Mouse (Mus musculus): ENCODE data around the gene Arsg. TPM values are rescaled to one million over a fixed set of nuclear protein-coding genes. Genes with fewer than 3 reads are reported as not detected.
"Not testable (repeated sequence)": the region's sequence is repeated elsewhere in the genome, so short reads cannot be mapped to it uniquely, and the experiment has no call there.

Gene Arsg
- total RNA-seq, 2 experiments from 2014 or later: 10.4 to 14.5 TPM

DNA sequence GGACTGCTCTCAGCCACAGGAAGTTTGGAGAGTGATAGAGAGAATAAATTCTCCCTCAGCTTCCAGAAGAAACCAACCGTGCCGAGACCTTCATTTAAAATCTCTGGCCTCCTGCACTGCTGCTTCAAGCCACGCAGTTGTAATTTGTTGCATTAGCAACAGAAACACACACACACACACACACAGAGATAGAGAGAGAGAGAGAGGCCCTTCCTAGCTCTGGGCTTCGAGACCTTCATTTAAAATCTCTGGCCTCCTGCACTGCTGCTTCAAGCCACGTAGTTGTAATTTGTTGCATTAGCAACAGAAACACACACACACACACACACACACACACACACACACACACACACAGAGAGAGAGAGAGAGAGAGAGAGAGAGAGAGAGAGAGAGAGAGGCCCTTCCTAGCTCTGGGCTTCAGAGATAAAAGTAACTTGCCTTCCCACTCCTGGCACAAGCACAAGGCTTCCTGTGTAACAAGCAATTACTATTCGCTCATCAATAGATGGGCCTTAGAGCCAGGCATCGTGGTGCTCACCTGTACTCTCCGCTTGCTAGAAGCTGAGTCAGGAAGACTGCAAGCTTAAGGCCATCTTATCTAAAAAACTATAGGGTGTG lies 19.8 kb downstream of the Arsg start:
- not testable (repeated sequence) for DNase-seq (ENCODE audit: low spot score in 2 of 2)

GRCm38 (mm10) chr11:109494890-109495770 lies 22.0 kb downstream of the Arsg start:
- no peak for DNase-seq (ENCODE audit: low spot score in 2 of 2)

DNA sequence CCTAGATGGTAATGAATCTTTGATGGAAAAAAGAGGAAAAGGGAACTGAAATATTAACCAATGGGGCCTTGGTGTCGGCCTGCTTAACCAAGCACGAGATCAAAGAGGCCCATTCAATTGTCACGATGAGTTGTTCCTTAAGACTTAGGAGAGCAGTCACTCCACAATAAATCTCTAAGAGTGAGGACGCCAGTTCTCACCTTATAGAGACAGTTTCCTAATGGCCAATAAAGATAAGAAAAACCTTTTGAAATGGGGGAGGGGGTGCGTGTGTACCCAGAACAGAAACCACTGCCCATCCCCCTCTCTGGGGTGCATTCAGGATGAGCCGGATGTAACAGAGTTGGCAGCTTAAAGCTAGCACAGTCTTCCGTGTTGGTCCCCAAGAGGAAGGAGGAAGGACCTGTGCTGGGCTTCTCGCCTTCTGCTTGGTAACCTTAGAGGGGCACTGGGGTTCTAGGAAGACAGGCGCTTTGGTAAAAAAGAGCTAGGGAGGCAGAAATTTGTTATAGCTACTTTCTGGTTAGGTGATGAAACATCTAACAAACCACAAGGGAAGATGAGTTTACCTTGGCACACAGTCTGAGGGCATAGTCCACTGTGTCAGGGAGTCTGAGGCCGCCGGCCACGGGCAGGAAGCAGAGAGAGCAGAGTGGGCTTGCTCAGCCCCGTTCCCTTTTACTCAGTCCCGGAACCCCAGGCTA lies 22.7 kb downstream of the Arsg start:
- no peak for DNase-seq (ENCODE audit: low spot score in 2 of 2)

DNA sequence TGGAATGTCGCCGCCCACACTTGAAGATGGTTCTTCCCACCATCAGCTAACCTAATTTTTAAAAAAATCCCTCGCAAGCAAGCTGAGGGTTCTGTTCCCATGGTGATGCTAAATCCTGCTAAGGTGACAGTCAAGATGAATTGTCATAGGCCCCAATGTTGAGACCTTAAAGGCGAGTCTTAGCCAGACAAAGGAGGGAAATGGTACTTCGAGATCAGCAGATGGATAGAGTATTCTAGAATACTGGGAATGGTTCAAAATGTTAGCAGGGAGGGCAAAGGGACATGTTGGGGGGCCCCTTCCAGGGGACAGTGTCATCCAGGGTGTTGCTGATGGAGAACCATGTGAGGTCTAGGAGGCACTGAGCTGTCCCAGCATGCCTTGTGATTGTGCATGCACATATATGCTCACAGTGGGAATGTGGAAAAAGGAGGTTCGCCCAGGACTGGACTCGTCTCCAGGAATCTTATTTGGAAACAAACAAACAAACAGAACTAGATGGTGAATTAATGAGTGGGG lies 23.4 kb downstream of the Arsg start:
- DNase-seq (ENCODE audit: low spot score in 2 of 2): no peak

GRCm38 (mm10) chr11:109496996-109497714 lies 24.0 kb downstream of the Arsg start:
- DNase-seq (ENCODE audit: low spot score in 2 of 2): no peak

- no peak for DNase-seq (ENCODE audit: low spot score in 2 of 2)
These were observed 24.8 kb downstream of the Arsg start for GRCm38 (mm10) chr11:109497990-109498389.

DNA sequence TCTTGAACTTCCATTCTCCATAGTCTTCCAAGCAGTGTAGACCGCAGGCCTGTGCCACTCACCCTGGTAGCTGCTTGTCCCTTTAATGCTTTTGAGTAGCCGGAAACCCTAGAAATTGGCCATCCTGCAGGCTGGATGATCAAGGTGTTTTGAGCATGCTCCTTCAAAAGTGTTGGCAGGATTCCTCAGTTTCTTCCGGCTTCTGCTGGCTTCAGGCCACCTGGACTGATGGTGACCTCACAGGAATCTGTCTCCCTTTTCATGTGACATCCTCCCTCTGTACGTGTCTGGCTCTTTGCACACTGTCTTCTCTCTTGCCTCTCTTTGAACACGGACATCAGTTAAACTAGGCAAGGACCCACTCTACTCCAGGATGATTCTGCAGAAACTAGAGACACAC lies 27.0 kb downstream of the Arsg start:
- DNase-seq (ENCODE audit: low spot score in 2 of 2): no peak

DNA sequence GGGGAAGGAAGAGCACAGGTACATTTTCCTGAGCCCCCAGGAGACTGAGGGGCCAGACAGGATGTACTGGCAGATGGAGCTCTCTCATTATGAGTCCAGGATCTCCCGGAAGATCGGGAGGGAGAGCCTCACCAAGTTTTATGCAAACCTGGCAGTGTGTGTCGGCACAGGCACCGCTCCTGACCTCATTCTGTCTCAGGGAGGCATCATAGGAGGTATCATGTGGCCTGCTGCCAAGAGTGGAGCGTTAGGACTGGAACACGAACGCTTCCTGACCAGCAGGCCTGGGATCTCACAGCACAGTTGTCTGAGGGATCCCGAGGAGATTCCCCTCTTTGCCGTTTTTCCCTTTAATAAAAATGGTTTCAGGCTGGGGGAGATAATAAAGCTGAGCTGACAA lies 31.8 kb downstream of the Arsg start:
- no peak for DNase-seq (ENCODE audit: low spot score in 2 of 2)

DNA sequence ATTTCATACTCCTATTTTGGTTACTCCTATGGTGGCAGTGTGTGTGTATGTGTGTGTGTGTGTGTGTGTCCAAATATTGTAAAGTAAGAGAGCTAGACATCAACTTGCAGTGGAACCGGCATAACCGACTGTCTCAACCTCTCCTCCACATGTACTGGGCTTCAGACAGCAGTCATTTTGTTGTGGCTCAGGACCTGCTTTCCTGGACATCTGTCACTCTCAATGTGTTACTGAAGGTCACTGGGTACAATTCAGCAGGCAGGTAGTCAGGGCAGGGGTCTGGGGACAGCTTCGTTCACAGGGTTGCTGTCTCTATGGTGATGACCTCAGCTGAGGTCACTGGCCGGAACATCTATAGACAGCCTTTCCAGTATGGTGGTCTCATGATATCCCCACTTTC lies 32.6 kb downstream of the Arsg start:
- DNase-seq (ENCODE audit: low spot score in 2 of 2): no peak

GRCm38 (mm10) chr11:109507068-109507467 lies 33.9 kb downstream of the Arsg start:
- DNase-seq (ENCODE audit: low spot score in 2 of 2): no peak

DNA sequence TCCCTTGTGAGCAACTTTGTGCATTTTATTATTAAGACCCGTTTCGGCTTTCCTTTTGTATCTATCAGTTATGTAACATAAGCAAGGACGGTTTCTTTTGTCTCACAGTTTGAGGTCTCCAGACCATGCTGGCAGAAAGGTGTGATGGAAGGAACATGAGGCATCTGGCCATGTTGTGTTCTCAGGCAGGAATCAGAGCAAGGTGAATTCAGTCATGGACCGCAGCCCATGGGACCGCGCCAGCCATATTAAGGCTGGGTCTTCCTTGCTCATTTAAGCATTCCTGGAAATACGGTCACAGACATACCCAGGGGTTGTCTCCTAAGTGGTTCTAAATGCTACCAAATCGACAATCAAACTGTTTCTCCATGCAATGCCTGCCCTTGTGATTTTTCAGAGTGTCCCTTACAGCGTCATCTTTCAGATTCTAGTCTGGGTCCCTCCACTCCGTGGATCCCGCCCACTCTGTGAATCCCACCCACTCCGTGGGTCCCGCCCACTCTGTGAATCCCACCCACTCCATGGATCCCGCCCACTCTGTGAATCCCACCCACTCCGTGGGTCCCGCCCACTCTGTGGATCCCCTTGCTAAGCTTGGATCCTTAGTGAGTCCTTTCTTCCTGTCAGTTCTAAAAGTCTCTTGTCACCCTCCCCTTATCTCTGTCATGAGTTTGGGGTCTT lies 40.0 kb downstream of the Arsg start:
- DNase-seq (ENCODE audit: low spot score in 2 of 2): no peak

GRCm38 (mm10) chr11:109514064-109514612 lies 41.0 kb downstream of the Arsg start:
- no peak for DNase-seq (ENCODE audit: low spot score in 2 of 2)

GRCm38 (mm10) chr11:109517330-109517729 lies 44.2 kb downstream of the Arsg start:
- no peak for DNase-seq (ENCODE audit: low spot score in 2 of 2)

DNA sequence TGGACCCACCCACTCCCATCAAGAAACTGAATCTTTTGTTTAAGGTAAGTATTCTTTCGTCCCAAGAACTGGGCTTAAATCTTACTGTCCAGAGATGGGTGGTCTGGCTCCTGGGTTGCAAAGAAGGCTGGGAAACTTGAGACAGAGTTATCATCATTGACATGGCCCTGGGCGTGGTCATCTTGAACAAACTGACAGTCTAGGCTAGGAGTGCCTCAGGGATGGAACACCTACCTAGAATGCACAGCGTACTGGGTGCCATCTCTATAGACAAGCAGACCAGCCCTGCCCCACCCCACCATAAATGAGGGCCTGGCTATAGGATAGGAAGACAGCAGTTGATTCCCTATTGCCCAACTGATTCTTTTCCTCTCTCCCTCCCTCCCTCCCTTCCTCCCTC lies 44.6 kb downstream of the Arsg start:
- no peak for DNase-seq (ENCODE audit: low spot score in 2 of 2)

DNA sequence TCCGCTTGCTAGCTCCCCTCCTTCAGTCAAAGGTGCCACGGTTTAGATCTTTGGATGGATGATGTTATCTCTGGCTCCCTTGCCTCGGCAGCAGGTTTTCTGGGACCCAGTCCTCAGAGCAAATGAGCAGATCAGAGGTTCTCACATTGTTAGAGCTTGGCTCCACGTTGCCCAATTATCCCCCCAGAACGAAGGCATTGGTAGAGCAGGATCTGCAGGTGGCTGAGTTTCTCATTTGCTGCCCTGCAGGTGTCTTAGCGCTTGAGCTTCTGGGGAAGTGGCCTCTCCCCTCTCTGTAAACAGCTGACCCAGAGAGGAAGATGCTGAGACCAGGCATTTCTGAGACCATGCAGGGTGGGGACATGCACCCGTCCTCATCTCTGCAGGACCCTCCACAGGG lies 47.8 kb downstream of the Arsg start:
- no peak for DNase-seq (ENCODE audit: low spot score in 2 of 2)

DNA sequence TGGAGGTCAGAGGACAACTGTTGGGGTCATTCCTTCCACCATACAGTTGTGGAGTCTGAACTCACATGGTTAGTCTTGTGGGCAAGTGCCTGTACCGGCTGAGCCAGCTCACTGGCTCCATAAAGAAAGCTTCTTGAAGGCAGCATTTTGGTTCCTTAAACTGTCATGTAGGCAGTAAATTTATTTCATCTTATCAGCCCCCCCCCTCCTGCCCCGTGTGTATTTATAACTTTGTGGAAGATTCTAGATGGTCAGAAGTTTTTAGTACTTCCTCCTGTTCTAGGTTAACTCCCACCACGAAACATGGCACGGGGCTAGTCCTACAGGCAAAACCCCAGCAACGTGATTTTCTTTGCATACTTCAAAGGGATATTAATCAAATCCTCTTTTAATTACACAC lies 51.7 kb downstream of the Arsg start:
- DNase-seq (ENCODE audit: low spot score in 2 of 2): no peak

- no peak for DNase-seq (ENCODE audit: low spot score in 2 of 2)
These were observed 52.4 kb downstream of the Arsg start for GRCm38 (mm10) chr11:109525571-109525970.

DNA sequence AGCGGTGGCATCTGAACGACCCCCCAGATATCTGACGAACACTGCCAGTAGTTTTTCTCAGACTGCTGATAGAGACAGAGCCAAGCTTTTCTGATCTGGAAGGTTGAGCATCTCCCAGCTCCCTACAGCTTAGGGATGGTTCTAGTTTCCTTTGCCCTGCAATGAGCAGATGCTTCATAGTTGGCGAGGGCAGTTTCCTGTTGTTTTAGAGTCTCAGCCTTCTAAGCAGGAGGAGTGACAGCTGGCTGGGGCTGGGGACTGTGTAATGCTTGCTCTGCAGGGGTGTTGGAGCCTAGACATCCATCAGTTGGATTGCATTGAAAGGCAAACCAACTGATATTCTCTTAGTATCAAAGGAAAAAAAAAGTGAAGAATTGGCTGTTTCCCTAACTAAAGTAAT lies 56.9 kb downstream of the Arsg start:
- DNase-seq (ENCODE audit: low spot score in 2 of 2): no peak

- no peak for DNase-seq (ENCODE audit: low spot score in 2 of 2)
These were observed 62.8 kb downstream of the Arsg start for GRCm38 (mm10) chr11:109535966-109536365.

DNA sequence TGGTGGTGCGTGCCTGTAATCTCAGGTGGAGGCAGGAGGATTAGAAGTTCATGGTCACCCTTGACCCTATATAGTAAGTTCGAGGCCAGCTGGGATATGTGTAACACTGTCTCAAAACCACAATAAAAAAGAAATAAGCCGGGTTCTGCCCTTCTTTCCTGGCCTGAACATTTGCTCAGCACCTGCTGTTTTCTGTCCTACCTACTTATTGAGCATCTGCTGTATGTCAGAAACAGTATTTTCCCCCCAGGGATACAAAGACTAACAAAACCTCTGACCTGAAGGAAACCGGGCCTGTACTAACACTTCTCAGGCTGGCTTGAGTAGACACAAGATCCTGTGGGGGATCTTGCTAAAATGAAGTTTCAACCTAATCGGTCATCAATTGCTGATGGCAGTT lies 63.8 kb downstream of the Arsg start:
- DNase-seq (ENCODE audit: low spot score in 2 of 2): no peak
